Mouse (Mus musculus) cerebellum, postnatal 36 days (tissue): ENCODE data around the gene Fgr.
A peak's percentile ranks its signal among the peaks of the same experiment; 100 is the strongest.
"Not testable (repeated sequence)": the region's sequence is repeated elsewhere in the genome, so short reads cannot be mapped to it uniquely, and the experiment has no call there.

ENCODE experiments used
- DNase-seq, 2 experiments: peaks; one replicate each; pipeline ENCODE4 v3.0.0; 2021 to 2022; ENCODE audit warnings: mixed read lengths in 2 of 2

Fgr gene

GRCm38 (mm10) chr4:132997469-132998237, 23.8 kb downstream of the Fgr start:
- no peak for DNase-seq

GRCm38 (mm10) chr4:133002896-133003295, 29.0 kb downstream of the Fgr start:
- peak; percentile 55 to 59 for DNase-seq

GRCm38 (mm10) chr4:133003316-133004018, 29.6 kb downstream of the Fgr start:
- DNase-seq, result peak; percentile 40

- peak; percentile 63 to 84 for DNase-seq
Measured at GRCm38 (mm10) chr4:133005233-133005632, 31.3 kb downstream of the Fgr start.

- not testable (repeated sequence) for DNase-seq
Measured at GRCm38 (mm10) chr4:133005885-133006451, 32.1 kb downstream of the Fgr start.

GRCm38 (mm10) chr4:133007513-133008380, 33.9 kb downstream of the Fgr start:
- no peak for DNase-seq

GRCm38 (mm10) chr4:133009131-133009530, 35.2 kb downstream of the Fgr start:
- DNase-seq, result peak; percentile 74 to 77

- DNase-seq, result peak in 1 of 2 experiments; percentile 11
Measured at GRCm38 (mm10) chr4:133009676-133010075, 35.8 kb downstream of the Fgr start.

GRCm38 (mm10) chr4:133010611-133011010, 36.7 kb downstream of the Fgr start:
- DNase-seq, result no peak

- DNase-seq, result peak; percentile 95 to 97
Measured at GRCm38 (mm10) chr4:133011028-133011820, 37.3 kb downstream of the Fgr start, which contains the start of gene Ahdc1. Ahdc1 (plus strand) TSS chr4:133011260.

- peak in 1 of 2 experiments; percentile 56 for DNase-seq
Measured at GRCm38 (mm10) chr4:133011821-133012775, 38.2 kb downstream of the Fgr start.

- peak in 1 of 2 experiments; percentile 38 for DNase-seq
Measured at GRCm38 (mm10) chr4:133012776-133013265, 38.9 kb downstream of the Fgr start.

- peak; percentile 59 to 61 for DNase-seq
Measured at GRCm38 (mm10) chr4:133013266-133013891, 39.5 kb downstream of the Fgr start.

GRCm38 (mm10) chr4:133014088-133014487, 40.2 kb downstream of the Fgr start:
- DNase-seq, result peak; percentile 54

GRCm38 (mm10) chr4:133014896-133015709, 41.2 kb downstream of the Fgr start:
- peak in 1 of 2 experiments; percentile 44 for DNase-seq

- DNase-seq, result peak in 1 of 2 experiments; percentile 12
Measured at GRCm38 (mm10) chr4:133015710-133016651, 42.1 kb downstream of the Fgr start.

GRCm38 (mm10) chr4:133016677-133017415, 43.0 kb downstream of the Fgr start:
- DNase-seq, result peak in 1 of 2 experiments; percentile 13
